Mouse (Mus musculus) megakaryocyte-erythroid progenitor cell, adult 5-6 weeks (primary cell): ENCODE results near the gene Tmco4. TPM values are rescaled to one million over a fixed set of nuclear protein-coding genes. Genes with fewer than 3 reads are reported as not detected.
"Not testable (repeated sequence)": the region's sequence is repeated elsewhere in the genome, so short reads cannot be mapped to it uniquely, and the experiment has no call there.

Experiments
- ATAC-seq: replicated peaks from 2 replicates; pipeline ENCODE4 v1.8.0; 2016; ENCODE audit warnings: mild to moderate bottlenecking, inconsistent platforms; ENCODE audit not compliant: severe bottlenecking, poor library complexity, low FRiP score, low TSS enrichment
- total RNA-seq, 2 experiments: library from RNA; stranded (forward) in 1 of 2; stranded (reverse) in 1 of 2; fragments of 200-1000, 215-1000 nt in 1 of 2; fragments of >200 nt in 1 of 2; fragmentation: Nextera tagmentation in 1 of 2; gene quantifications; 2 replicates each; pipeline ENCODE4 v1.2.3; 2014 to 2017

Gene Tmco4
- total RNA-seq, 2 experiments from 2014 or later, result 6.2 to 7.8 TPM

- ATAC-seq, result no peak
Observed at GRCm38 (mm10) chr4:138971371-138971770, 1.3 kb upstream of the Tmco4 start.

- peak; percentile 47; the same call in 1 of the 2 replicates for ATAC-seq
Observed at GRCm38 (mm10) chr4:138972139-138972826, 405 bp upstream of the Tmco4 start.

- peak; percentile 20 for ATAC-seq
Observed at GRCm38 (mm10) chr4:138973719-138974115, 1.0 kb downstream of the Tmco4 start.

- not testable (repeated sequence) for ATAC-seq
Observed at GRCm38 (mm10) chr4:138974540-138974939, 1.9 kb downstream of the Tmco4 start.

- no peak for ATAC-seq
Observed at GRCm38 (mm10) chr4:138975194-138975593, 2.5 kb downstream of the Tmco4 start.

GRCm38 (mm10) chr4:138976046-138976445 lies 3.4 kb downstream of the Tmco4 start:
- ATAC-seq, result no peak

- no peak for ATAC-seq
Observed at GRCm38 (mm10) chr4:138980021-138980420, 7.3 kb downstream of the Tmco4 start.

- no peak for ATAC-seq
Observed at GRCm38 (mm10) chr4:138980771-138981420, 8.2 kb downstream of the Tmco4 start.

- ATAC-seq, result no peak
Observed at GRCm38 (mm10) chr4:138983422-138983821, 10.7 kb downstream of the Tmco4 start.

- ATAC-seq, result no peak
Observed at GRCm38 (mm10) chr4:138984744-138985143, 12.1 kb downstream of the Tmco4 start.

GRCm38 (mm10) chr4:138986280-138986679 lies 13.6 kb downstream of the Tmco4 start:
- no peak for ATAC-seq

- ATAC-seq, result no peak
Observed at GRCm38 (mm10) chr4:138994389-138994788, 21.7 kb downstream of the Tmco4 start.

- peak; percentile 38; the same call in 1 of the 2 replicates for ATAC-seq
Observed at GRCm38 (mm10) chr4:138996410-138996809, 23.7 kb downstream of the Tmco4 start.

- no peak for ATAC-seq
Observed at GRCm38 (mm10) chr4:138997121-138997520, 24.4 kb downstream of the Tmco4 start.

- ATAC-seq, result no peak
Observed at GRCm38 (mm10) chr4:138998611-138999010, 25.9 kb downstream of the Tmco4 start.

- ATAC-seq, result no peak
Observed at GRCm38 (mm10) chr4:139001026-139001425, 28.3 kb downstream of the Tmco4 start.

GRCm38 (mm10) chr4:139001433-139001832 lies 28.7 kb downstream of the Tmco4 start:
- no peak for ATAC-seq

GRCm38 (mm10) chr4:139004067-139004466 lies 31.4 kb downstream of the Tmco4 start:
- no peak for ATAC-seq

- no peak for ATAC-seq
Observed at GRCm38 (mm10) chr4:139005214-139005613, 32.5 kb downstream of the Tmco4 start.

GRCm38 (mm10) chr4:139007353-139007752 lies 34.7 kb downstream of the Tmco4 start:
- ATAC-seq, result no peak

GRCm38 (mm10) chr4:139007981-139008536 lies 35.4 kb downstream of the Tmco4 start:
- no peak for ATAC-seq
